In the genomic region with DNA sequence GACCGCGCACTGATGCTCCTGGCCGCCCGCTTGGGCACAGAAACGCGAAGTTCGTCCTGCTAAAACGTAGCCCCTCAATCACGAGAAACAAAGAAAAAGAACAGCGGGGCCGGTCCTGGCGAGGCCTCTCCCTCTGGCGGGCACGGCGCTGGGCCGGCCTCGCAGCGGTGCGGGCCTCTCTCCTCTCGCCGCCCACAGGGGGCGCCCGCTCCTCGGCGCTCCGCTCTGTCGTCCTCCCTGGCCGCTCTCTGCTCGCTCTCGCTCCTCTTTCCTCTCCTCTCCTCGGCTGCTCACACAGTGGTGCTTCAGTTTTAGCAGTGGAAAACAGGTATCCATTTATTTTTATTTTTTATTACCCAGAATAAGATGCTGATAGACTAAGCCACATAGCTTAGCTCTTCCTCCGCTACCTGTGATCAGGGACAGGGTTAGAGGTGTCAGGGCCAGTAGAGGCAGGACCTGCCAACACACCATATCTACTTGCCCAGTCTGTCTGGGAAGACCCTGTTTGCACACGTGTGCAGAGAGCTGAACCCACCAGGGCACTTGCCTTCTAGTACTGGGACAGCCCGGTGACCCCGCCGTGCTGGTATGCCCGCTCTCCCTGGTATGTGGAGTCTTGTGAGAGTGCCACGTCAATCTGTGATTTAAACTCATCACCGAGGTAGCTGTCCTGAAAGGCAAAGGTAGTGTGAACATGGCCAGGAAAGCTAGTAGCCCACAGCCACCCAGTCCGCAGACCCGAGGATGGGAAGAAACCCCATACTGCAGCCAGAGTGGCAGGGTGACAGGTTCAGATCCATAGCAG, we compare ENCODE assay signal across 9 mouse cellular contexts. TPM values are rescaled to one million over a fixed set of nuclear protein-coding genes. Genes with fewer than 3 reads are reported as not detected.
DNase-seq lines count a peak whose midpoint lies in the region; ATAC-seq and TF ChIP-seq lines count a peak whose summit lies in the region.
"Had no signal": no experiment of that assay in that cellular context is flagged by ENCODE, and none has a peak within 500 bp of the region (broad histone marks: within the 10 kb centered on the region; RNA-seq: fewer than 3 reads in every experiment).

No protein-coding gene starts in this region.

- H3K4me1 ChIP-seq in cortical plate, adult 2 months (ENCODE audit: control insufficient read depth, insufficient read depth, low read length) = 0 out of 2 replicates have a peak, but pooled peaks cover 2% of the 10 kb centered on the region
- H3K4me1 ChIP-seq in limb, embryonic 13.5 days = peaks cover 26% of the 10 kb centered on the region
- H3K4me1 ChIP-seq in midbrain, embryonic 13.5 days (replicated peaks) = peaks cover 37% of the 10 kb centered on the region

- peak; percentile 74 to 83 for DNase-seq in adrenal gland, postnatal 36 days
- DNase-seq in gastrocnemius, postnatal 10 days = peak; percentile 84
- peak; percentile 40 for DNase-seq in kidney, adult 9 months
- DNase-seq in urinary bladder, postnatal 25 days (ENCODE audit: low spot score) = peak; percentile 67

- no peaks in the 10 kb centered on the region for H3K9me3 ChIP-seq in limb, embryonic 13.5 days
- H3K9me3 ChIP-seq in midbrain, embryonic 13.5 days = no peaks in the 10 kb centered on the region

- peaks cover 78% of the 10 kb centered on the region for H3K36me3 ChIP-seq in limb, embryonic 13.5 days
- peaks cover 87% of the 10 kb centered on the region for H3K36me3 ChIP-seq in midbrain, embryonic 13.5 days

- WGBS in limb, embryonic 13.5 days = 23% methylated on average over 40 of the region's 41 CpGs
- 26% methylated on average over 36 of the region's 41 CpGs for WGBS in midbrain, embryonic 13.5 days

- TF ChIP-seq POLR2A in cortical plate, adult 2 months (IDR thresholded peaks at IDR 0.05; ENCODE audit: extremely low read depth, insufficient read depth, low read length) = peak; percentile 28; the same call in 1 of the 2 replicates

- peak overlapping the region; percentile 38; the same call in 1 of the 2 replicates for H3K4me2 ChIP-seq in limb, embryonic 13.5 days (replicated peaks)
- 0 out of 2 replicates have a peak overlapping the region, but pooled peaks have one; percentile 17 for H3K4me2 ChIP-seq in midbrain, embryonic 13.5 days (replicated peaks)

- peak overlapping the region; percentile 25; the same call in 1 of the 2 replicates for H3K9ac ChIP-seq in limb, embryonic 13.5 days
- H3K9ac ChIP-seq in midbrain, embryonic 13.5 days (replicated peaks) = peak overlapping the region; percentile 52; the same call in 1 of the 2 replicates

- H3K27ac ChIP-seq in cortical plate, adult 2 months (ENCODE audit: insufficient read depth, low read length) = no peak overlapping the region
- peak overlapping the region; percentile 48; the same call in 1 of the 2 replicates for H3K27ac ChIP-seq in limb, embryonic 13.5 days
- H3K27ac ChIP-seq in midbrain, embryonic 13.5 days = peak overlapping the region; percentile 71

- no peak overlapping the region for H3K4me3 ChIP-seq in cortical plate, adult 2 months (ENCODE audit: insufficient read depth, low read length)
- no peak overlapping the region for H3K4me3 ChIP-seq in limb, embryonic 13.5 days
- H3K4me3 ChIP-seq in midbrain, embryonic 13.5 days (replicated peaks) = no peak overlapping the region
- H3K4me3 ChIP-seq: myocyte had no signal

- TF ChIP-seq CTCF in cortical plate, adult 2 months (IDR thresholded peaks at IDR 0.05; ENCODE audit: extremely low read depth, insufficient read depth, low read length) = peak; percentile 39

- peak; percentile 80 for ATAC-seq in limb, embryonic 13.5 days (ENCODE audit: low FRiP score, low read depth)
- ATAC-seq in midbrain, embryonic 13.5 days = peak; percentile 81

- peaks cover 7% of the 10 kb centered on the region for H3K27me3 ChIP-seq in limb, embryonic 13.5 days
- peaks cover 15% of the 10 kb centered on the region for H3K27me3 ChIP-seq in midbrain, embryonic 13.5 days

RNA-seq across cellular contexts. Expression of a gene that starts 2.7 kb away (rescaled TPM):
- total RNA-seq in adrenal gland, postnatal 36 days (2021) = under 1 TPM in 1 of 2 experiments, not detected in 1; 0.30 TPM
- polyA plus RNA-seq in cortical plate, adult 2 months (2012; rRNA removed) = 41.4 and 42.7 TPM in 2 replicates
- total RNA-seq in gastrocnemius, postnatal 10 days (2021) = 1 to 10 TPM; 3.9 to 5.3 TPM
- 0.78 and 2.7 TPM in 2 replicates for polyA plus RNA-seq in limb, embryonic 13.5 days (2015; fragmentation: Nextera tagmentation; extraction: Ambion mirVana)
- polyA plus RNA-seq in midbrain, embryonic 13.5 days (2015; fragmentation: Nextera tagmentation; extraction: Ambion mirVana) = 3.7 and 6.0 TPM in 2 replicates
- total RNA-seq: common myeloid progenitor, adult 5-6 weeks had no signal

RNA-seq across cellular contexts. Expression of a gene that starts 16.7 kb away (rescaled TPM):
- 1 to 10 TPM; 1.8 to 2.2 TPM for total RNA-seq in adrenal gland, postnatal 36 days (2021)
- 79.8 and 84.8 TPM in 2 replicates for polyA plus RNA-seq in cortical plate, adult 2 months (2012; rRNA removed)
- 10 to 100 TPM; 20.0 to 23.6 TPM for total RNA-seq in gastrocnemius, postnatal 10 days (2021)
- polyA plus RNA-seq in limb, embryonic 13.5 days (2015; fragmentation: Nextera tagmentation; extraction: Ambion mirVana) = 10.0 and 10.2 TPM in 2 replicates
- polyA plus RNA-seq in midbrain, embryonic 13.5 days (2015; fragmentation: Nextera tagmentation; extraction: Ambion mirVana) = 23.7 and 26.2 TPM in 2 replicates
- total RNA-seq: common myeloid progenitor, adult 5-6 weeks had no signal

RNA-seq across cellular contexts. Expression of a gene that starts 20.8 kb away (rescaled TPM):
- total RNA-seq in adrenal gland, postnatal 36 days (2021) = 10 to 100 TPM; 62.2 to 67.6 TPM
- 23.8 TPM in 2 replicates for polyA plus RNA-seq in cortical plate, adult 2 months (2012; rRNA removed)
- total RNA-seq in gastrocnemius, postnatal 10 days (2021) = 10 to 100 TPM; 34.2 to 37.3 TPM
- 18.7 and 19.5 TPM in 2 replicates for polyA plus RNA-seq in limb, embryonic 13.5 days (2015; fragmentation: Nextera tagmentation; extraction: Ambion mirVana)
- 15.5 and 18.1 TPM in 2 replicates for polyA plus RNA-seq in midbrain, embryonic 13.5 days (2015; fragmentation: Nextera tagmentation; extraction: Ambion mirVana)

RNA-seq across cellular contexts. Expression of a gene that starts 30.0 kb away (rescaled TPM):
- total RNA-seq in adrenal gland, postnatal 36 days (2021) = 100 to 1,000 TPM; 194 to 215 TPM
- 232 and 238 TPM in 2 replicates for polyA plus RNA-seq in cortical plate, adult 2 months (2012; rRNA removed)
- 100 to 1,000 TPM; 140 to 158 TPM for total RNA-seq in gastrocnemius, postnatal 10 days (2021)
- polyA plus RNA-seq in limb, embryonic 13.5 days (2015; fragmentation: Nextera tagmentation; extraction: Ambion mirVana) = 340 and 345 TPM in 2 replicates
- polyA plus RNA-seq in midbrain, embryonic 13.5 days (2015; fragmentation: Nextera tagmentation; extraction: Ambion mirVana) = 273 and 290 TPM in 2 replicates

RNA-seq across cellular contexts. Expression of a gene that starts 30.0 kb away (rescaled TPM):
- 10 to 100 TPM; 69.9 to 72.0 TPM for total RNA-seq in adrenal gland, postnatal 36 days (2021)
- 48.4 and 52.2 TPM in 2 replicates for polyA plus RNA-seq in cortical plate, adult 2 months (2012; rRNA removed)
- 10 to 100 TPM; 28.6 to 29.5 TPM for total RNA-seq in gastrocnemius, postnatal 10 days (2021)
- 55.8 and 60.9 TPM in 2 replicates for polyA plus RNA-seq in limb, embryonic 13.5 days (2015; fragmentation: Nextera tagmentation; extraction: Ambion mirVana)
- 50.0 and 54.6 TPM in 2 replicates for polyA plus RNA-seq in midbrain, embryonic 13.5 days (2015; fragmentation: Nextera tagmentation; extraction: Ambion mirVana)
